Mouse (Mus musculus): ENCODE measurements around the gene Mylk2. TPM values are rescaled to one million over a fixed set of nuclear protein-coding genes. Genes with fewer than 3 reads are reported as not detected.

Gene Mylk2
- total RNA-seq (2021) = not detected

DNA sequence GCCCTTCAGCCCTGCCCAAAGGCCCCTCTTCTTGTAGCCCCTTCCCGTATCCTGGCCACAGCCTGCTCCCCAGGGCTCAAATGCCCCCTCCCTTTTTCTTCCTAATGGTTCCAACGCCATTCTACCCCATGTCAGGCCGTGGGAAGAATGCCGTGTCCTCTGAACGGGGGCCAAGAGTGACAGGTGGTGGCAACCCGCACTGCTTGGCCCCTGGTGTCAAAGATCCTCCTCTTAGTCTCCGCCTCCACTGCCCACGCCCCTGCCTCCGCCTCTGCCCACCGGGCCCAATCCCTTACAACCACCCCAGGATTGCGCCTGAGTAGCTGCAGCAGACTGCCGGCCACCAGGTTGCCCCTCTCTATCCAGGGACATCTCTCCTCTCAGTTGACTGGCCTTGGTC lies at the start of gene Mylk2:
TSS of gene Mylk2 (plus strand) at position 322 of the 400 bp plus-strand sequence.
- intact Hi-C loops (cut with DNase I) = no loop called here
- no peak for DNase-seq (ENCODE audit: extremely low spot score in 1 of 2, low spot score in 2 of 2)

DNA sequence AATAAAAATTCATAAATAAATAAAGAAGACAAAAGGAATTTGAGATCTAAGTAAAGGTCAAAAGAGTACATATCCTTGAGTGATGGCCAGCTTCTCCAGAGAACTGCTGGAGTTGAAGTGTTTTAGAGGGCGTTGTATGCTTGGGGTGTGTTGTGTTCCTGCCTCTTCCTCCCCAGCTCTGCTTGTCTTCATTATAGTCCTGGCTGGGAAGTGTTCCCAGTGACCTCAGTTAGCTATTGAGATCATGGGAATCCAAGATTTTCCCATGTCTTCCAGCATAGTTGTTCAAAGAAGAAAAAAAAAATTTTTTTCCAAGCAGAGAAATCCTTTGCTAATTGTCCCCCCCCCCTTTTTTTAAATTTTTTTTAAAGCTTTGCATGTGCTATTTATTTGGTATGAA lies 49.3 kb upstream of the Mylk2 start:
- intact Hi-C loops (cut with DNase I) = no loop called here
- DNase-seq (ENCODE audit: extremely low spot score in 1 of 2, low spot score in 2 of 2) = no peak

DNA sequence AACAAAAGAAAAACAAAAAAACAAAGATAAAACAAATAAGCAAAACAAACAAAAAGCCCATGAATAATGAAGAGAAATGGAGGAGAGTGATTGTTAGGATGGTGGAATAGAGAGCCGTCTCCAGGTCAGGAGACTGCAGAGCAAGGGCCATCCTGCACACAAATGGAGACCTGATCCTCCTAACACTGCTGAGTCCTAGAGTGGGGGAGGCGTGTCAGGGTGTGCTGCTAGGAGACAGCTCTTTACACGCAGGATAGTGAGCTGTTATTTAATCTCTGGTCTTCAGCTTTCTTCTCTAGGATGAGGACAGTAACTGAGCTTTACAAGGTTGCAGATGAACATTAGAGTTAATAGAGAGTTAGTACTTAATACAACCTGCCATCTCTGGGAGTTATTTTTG lies 48.5 kb upstream of the Mylk2 start:
- intact Hi-C loops (cut with DNase I) = no loop called here
- DNase-seq (ENCODE audit: extremely low spot score in 1 of 2, low spot score in 2 of 2) = no peak

DNA sequence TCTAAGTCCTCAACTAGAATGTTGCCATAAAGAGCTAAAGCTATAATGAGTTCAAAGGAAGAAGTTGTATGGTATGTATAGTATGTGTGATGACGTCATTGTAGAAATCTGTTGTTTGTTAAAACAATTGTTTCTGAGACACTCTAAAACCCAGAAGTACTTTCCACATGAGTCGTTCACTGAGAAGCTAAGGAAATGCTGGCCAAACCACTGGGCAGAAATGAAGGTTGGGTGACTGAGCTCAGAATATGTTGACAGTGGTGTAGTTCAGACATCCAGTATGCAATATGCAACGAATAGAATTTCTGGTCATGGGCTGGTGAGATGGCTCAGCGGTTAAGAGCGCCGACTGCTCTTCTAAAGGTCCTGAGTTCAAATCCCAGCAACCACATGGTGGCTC lies 47.8 kb upstream of the Mylk2 start:
- intact Hi-C loops (cut with DNase I) = no loop called here
- no peak for DNase-seq (ENCODE audit: extremely low spot score in 1 of 2, low spot score in 2 of 2)

DNA sequence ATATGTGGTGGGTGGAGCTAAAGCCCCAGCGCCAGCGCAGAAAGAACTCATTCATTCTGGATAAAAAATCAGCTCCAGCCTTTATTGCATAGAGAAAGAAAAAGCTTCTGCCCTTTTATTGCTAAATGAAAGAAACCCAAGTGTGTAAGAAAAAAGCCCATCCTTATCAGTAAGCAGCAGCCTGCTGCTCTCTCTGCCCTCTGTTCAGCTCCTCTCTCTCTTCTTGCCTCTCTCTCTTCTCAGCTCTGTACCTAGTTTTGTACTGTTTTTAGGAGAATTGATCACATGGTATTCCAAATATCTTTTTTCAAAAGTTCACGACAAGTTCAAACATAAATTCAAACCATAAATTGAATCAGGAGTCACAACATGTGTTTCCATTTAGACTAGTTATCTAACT lies 32.9 kb upstream of the Mylk2 start:
- intact Hi-C loops (cut with DNase I) = no loop called here

DNA sequence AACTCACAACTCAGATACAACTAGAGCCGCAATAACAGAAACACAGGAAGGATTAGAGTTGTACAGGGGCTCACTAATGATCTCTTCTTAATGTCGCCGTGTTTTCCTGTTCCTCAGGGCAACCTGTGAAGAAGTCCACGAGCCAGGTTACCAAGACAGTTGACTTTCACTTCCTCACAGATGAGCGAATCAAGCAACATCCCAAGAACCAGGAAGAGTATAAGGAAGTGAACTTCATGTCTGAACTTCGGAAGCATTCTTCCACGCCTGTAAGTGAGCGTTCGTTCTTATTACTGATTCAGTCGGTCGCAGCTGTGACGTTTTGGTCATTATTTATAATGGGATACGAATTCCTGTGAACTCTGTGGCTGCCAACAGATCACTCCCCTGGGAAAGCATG lies 30.3 kb upstream of the Mylk2 start:
- no peak for DNase-seq (ENCODE audit: extremely low spot score in 1 of 2, low spot score in 2 of 2)

More for the DNA sequence above, 32.9 kb upstream of the Mylk2 start:
- DNase-seq (ENCODE audit: extremely low spot score in 1 of 2, low spot score in 2 of 2) = no peak

DNA sequence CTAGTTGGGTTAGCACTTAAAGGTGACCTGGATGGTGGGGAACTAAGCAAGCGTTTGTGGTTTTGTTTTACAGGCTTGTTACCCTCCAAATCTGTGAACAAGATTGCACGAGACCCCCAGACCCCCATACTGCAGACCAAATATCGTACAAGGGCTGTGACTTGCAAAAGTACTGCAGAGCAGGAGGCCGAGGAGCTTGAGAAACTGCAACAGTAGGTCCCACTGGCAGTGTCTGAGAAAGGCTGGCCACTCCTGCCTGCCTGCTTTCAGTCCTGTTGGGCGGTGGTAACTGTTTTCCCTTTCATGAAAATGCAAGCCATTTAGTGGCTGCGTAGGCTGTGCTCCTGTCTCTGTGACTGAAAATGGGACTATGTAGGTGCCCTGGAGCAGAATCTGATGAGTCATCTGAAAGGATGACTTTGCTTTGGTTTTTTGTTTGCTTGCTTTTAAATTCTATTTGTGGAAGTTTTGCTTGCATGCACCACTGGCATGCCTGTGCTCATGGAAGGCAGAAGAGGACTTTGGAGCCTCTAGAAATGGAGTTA lies 27.0 kb upstream of the Mylk2 start:
- no peak for DNase-seq (ENCODE audit: extremely low spot score in 1 of 2, low spot score in 2 of 2)
- intact Hi-C loops (cut with DNase I) = no loop called here

More for the DNA sequence above, 30.3 kb upstream of the Mylk2 start:
- intact Hi-C loops (cut with DNase I) = no loop called here

DNA sequence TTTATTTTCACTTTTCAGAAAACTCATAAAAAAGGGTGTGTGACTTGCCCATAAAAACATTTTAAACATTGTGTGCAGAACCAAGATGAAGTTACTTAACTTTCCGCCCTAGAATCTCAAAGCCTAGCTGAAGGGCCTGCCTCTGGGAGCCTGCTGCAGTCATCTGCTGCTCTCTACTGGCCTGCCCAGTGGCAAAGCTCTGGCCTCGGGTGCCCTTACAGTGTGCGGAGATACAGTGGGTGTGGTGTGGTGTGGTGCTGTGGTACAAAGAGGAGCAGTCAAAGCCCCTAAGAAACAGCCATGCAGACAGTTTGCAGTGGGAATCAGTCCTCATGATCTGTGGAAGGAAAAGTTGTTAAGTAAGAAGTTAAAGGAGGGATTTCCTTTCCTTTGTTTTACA lies 23.9 kb upstream of the Mylk2 start:
- DNase-seq (ENCODE audit: extremely low spot score in 1 of 2, low spot score in 2 of 2) = no peak
- intact Hi-C loops (cut with DNase I) = no loop called here

DNA sequence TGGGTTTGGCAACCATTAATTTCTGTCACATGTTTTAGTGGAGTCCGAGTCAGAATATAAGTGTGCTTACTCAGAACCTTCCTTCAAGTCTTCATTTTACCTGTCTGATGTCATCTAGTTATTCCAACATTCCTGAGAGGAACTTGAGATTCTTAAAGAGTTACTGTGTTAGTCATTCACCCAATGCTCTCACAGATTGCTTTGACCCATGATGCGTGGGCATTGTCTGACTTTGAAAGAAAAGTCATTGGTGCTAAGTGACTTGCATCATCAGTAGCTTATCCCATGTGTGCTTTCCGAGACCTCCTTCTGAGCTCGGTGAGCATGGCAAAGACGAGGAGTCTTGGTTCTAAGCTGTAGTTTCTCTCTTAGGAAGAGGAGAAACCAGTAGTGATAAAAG lies 22.4 kb upstream of the Mylk2 start:
- intact Hi-C loops (cut with DNase I) = no loop called here
- DNase-seq (ENCODE audit: extremely low spot score in 1 of 2, low spot score in 2 of 2) = no peak

DNA sequence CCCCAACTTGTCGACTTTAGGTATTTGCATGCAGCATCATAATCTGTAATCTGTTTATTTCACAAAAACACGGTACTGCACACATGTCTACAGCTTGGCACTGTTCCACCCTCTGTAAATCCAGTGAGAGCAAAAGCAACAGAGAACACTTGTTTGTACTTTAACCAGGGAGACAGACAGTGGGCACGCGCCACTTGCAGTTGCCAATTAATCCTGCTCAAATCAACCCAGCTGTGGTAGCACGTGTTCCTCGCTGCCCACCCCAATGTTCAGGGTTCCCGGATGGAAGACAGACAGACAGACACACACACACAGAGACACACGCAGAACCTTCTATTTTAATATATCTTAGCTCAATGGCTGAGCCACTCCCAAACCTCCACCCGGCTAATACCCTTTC lies 15.3 kb upstream of the Mylk2 start:
- no peak for DNase-seq (ENCODE audit: extremely low spot score in 1 of 2, low spot score in 2 of 2)
- intact Hi-C loops (cut with DNase I) = no loop called here

DNA sequence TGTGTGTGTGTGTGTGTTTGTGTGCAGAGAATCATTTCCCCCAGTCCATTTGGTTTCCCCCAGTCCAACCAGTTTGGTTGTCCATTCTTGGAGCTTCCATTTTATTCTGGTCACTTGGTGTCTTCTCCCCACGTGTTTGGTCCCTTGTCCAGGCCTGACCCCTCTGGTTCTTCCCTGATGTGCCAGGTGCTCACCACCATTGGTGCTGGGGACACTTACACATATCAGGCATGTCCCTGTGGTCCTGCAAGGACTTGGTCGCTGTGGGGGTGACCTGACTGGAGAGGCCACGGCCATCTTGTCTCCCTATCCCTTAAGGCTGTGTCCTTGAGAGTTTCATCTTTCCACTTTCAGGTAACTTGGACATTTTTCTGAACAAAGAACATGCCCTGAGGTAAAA lies 14.2 kb upstream of the Mylk2 start:
- intact Hi-C loops (cut with DNase I) = no loop called here

DNA sequence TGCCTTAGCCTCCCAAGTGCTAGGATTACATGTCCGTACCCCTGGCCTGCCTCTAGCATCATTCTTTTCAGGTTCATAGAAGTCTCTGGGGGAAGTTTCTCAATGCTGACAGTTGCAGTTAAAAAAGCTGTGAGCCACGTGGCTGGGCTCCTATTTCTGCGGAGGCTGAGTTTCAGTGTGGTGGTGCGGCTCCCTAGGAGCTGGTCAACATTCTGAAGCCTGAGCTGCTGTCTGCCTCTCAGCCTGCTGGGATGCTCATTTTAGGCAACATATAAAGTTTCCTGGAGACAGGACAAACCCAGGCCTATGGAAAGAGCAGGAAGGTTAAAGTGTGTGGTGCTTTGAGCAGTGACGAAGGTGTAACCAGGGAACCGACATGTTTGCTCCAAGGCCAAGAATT lies 12.1 kb upstream of the Mylk2 start:
- DNase-seq (ENCODE audit: extremely low spot score in 1 of 2, low spot score in 2 of 2) = no peak
- intact Hi-C loops (cut with DNase I) = no loop called here

More for the DNA sequence above, 14.2 kb upstream of the Mylk2 start:
- DNase-seq (ENCODE audit: extremely low spot score in 1 of 2, low spot score in 2 of 2) = no peak

DNA sequence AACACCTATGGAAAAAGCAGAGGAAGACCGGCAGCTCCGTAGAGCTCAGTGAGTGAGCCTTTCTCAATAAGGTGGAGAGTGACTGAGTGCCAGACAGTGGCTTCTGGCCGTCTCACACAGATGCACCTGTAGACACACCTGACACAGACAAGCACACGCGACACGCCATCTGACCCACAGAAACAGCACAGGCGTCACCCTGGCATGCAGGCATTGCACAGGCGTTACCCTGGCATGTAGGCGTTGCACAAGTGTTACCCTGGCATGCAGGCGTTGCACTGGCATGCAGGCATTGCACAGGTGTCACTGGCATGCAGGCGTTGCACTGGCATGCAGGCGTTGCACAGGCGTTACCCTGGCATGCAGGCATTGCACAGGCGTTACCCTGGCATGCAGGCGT lies 9.9 kb upstream of the Mylk2 start:
- intact Hi-C loops (cut with DNase I) = no loop called here
- DNase-seq (ENCODE audit: extremely low spot score in 1 of 2, low spot score in 2 of 2) = no peak

DNA sequence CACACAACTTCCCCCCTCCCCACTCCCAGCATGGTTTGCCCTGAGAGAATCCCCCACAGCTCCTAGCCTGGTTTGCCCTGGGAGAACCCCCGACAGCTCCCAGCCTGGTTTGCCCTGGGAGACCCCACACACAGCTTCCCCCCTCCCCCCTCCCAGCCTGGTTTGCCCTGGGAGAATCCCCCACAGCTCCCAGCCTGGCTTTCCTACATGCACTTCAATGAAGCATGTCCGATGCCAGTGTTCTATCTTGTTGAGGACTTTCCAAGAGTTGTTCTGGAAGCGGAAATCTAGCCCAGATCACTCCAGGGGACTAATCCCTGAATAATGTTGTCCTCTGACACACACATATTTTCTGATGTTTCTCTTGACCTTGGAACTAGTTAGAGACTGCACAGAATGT lies 8.5 kb upstream of the Mylk2 start:
- intact Hi-C loops (cut with DNase I) = no loop called here

DNA sequence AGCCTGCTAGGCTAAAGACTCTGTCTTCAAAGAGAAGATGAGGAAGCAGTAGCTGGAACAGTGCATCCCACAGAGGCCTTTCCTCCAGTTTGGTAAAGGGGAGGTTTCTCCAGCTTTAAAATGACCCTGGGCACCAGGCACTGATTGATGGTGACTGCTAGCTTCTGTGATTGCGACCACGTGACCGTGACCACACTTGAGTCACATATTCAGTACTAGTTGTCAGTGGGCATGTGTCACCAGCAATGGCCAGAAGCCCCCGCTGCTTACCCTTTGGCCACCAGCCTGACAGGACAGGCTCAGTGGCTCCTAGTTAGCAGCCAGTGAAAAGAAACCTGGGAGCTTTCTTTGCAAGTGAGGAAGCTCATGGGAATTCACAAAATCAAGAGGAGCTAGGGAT lies 7.6 kb upstream of the Mylk2 start:
- intact Hi-C loops (cut with DNase I) = no loop called here

More for the DNA sequence above, 8.5 kb upstream of the Mylk2 start:
- DNase-seq (ENCODE audit: extremely low spot score in 1 of 2, low spot score in 2 of 2) = no peak

DNA sequence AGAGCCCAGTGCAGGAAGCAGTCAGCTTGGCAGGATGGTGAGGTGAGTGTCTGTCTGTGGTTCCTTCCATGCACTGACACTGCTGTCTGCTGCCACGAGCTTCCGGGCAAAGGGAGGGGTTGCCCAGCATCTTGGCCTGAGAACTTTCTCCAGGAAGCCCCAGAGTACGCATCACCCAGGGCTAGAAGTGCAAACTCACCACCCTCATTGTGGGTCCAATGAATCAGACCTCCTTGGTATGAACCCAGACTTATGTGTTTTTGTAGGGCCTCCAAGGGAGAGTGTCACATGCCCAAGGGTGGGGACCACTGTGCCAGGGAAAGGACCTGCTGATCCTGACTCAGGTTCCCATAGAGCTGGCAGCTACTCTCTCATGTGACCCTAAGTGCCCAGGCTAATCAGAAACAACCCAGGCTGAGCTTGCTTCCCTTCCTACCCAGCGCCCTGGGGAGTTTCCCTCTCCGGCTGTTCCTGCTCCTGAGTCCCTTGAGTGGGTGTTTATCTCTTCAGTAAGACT lies 7.0 kb upstream of the Mylk2 start:
- no peak for DNase-seq (ENCODE audit: extremely low spot score in 1 of 2, low spot score in 2 of 2)
- intact Hi-C loops (cut with DNase I) = no loop called here

More for the DNA sequence above, 7.6 kb upstream of the Mylk2 start:
- no peak for DNase-seq (ENCODE audit: extremely low spot score in 1 of 2, low spot score in 2 of 2)

DNA sequence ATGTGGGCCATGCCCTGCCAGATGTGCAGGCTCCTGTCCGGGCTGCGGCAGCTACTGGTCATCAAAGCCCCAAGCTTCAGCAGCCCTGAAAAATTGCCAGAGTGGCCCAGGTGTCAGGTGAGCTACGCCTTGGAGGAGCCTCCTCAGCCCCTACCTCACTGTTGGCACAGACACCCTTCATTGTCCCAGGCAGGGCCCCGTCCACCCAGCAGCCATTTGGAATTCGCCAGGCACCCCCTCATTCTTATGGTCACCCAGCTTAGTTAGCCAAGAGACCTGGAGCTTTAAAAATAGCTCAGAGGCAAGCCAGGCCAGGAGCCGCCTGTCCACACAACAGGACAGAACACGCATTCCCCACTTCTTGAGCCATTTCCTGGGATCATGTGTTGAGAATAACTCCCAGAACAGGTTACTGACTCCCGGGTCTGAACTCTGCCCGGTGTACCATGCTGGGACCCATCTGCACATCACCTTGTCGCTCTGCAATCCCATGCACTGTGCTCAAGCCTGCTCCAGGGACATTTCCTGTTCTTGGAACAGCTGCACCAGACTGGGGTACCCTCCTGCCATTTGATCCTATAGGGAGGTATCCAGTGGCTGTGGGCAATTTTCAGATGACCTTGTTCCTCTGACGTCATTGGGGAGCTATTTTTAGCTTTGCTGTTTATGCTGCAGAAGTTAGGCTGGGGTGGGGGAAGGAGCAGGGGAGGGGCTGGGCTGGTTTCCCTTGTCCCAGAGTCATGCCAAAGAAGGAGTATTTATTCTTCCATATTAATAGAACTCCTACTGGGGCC lies 5.9 kb upstream of the Mylk2 start:
- no peak for DNase-seq (ENCODE audit: extremely low spot score in 1 of 2, low spot score in 2 of 2)
- intact Hi-C loops (cut with DNase I) = no loop called here

DNA sequence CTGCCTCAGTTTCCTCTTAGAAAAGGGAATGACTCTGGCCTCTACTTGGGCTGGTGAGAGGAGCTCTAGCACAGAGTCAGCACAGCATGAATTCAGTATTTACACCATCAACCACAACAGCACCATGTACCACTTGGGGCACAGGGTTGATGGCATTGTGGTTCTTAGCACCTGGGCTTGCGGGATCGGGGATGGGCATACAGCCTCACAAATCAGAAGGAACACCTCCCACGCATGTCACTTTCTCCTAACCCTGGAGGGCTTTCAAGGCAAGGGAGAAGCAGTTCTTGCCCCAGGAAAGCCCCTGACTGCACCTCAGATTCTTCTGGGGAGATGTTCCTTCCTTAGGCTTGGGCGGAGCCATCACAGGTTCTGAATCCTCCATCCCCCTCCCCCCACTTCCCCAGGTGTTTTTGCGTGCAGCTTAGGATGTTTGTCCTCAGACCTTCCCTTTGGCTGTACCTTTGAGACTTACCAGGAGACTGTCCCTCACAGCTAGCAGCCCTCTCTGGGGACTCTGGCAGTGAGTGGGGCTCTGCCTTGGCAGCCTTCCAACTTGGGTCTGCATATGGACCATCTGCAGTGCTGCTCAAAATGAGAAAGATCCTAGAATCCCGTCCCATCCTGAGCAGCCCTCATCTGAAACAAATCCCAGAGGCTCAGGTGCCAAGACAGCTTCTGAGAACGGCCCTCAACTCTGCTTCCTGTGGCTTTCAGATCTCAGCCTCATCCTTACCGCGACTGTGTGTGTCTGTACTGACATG lies 4.7 kb upstream of the Mylk2 start:
- intact Hi-C loops (cut with DNase I) = no loop called here
- no peak for DNase-seq (ENCODE audit: extremely low spot score in 1 of 2, low spot score in 2 of 2)

DNA sequence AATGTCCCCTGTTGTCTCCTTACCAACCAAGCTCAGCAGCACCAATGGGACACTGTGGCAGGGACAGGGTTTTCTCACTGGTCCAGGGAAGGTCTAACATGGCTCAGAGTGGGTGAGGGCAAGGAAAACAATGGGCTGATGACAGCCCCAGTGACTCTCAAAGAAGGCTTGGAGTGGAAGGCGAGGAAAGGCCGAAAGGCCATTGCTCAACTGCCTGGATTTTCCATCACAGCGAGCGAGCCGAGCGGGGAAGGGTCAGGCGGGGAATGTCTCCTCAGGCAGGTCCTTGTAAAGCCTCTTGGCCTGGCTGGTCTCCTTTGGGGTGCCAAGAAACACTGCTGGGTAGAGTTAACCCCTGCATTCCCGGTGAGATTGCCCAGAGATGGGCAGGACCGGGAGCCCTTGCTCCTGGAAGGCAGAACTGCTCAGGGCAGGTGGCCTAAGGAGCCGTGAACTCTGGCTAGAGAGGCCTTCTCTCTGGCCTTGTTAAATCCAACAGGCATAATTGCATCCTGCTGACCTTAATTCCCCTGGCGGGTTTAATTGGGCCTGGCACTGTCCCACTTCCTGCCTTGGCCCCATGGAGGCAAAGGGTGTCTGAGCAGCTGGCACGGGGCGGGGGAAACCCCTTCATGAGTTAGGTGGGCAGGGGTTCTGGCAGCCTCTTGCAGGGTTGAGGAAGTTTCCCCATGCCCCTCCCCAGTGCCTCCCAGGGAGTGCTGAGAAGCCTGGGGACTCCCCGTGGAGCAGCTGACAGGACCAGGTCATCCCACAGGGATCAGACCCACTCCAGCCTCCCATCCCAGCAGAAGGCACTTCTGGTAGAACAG lies 3.8 kb upstream of the Mylk2 start:
- intact Hi-C loops (cut with DNase I) = no loop called here

More for the DNA sequence above, 3.8 kb upstream of the Mylk2 start:
- peak in 1 of 2 experiments; percentile 44 for DNase-seq (ENCODE audit: extremely low spot score in 1 of 2, low spot score in 2 of 2)

All from left cerebral cortex, postnatal 10 days (tissue).